Mouse (Mus musculus) embryonic fibroblast, embryonic 13.5 days (primary cell): ENCODE data around the gene AI467606.

Source experiments
- CTCF ChIP-seq: IDR thresholded peaks from 2 replicates; pipeline ENCODE4 v1.5.1; 2011; ENCODE audit warnings: mild to moderate bottlenecking, control low read depth, low read length, moderate library complexity, borderline replicate concordance; ENCODE audit not compliant: insufficient read depth
- POLR2A ChIP-seq: IDR thresholded peaks from 2 replicates; pipeline ENCODE4 v1.6.1; 2011; ENCODE audit warnings: low read depth, mild to moderate bottlenecking, control low read depth, low read length, moderate library complexity

- TF ChIP-seq CTCF: no peak
- peak; percentile 31; the same call in 1 of the 2 replicates for TF ChIP-seq POLR2A
Observed at GRCm38 (mm10) chr7:127104560-127105332, 13.6 kb downstream of the AI467606 start.
